Mouse (Mus musculus): Measurements from ENCODE around the gene Flna. TPM values are rescaled to one million over a fixed set of nuclear protein-coding genes. Genes with fewer than 3 reads are reported as not detected.
"Not testable (repeated sequence)": the region's sequence is repeated elsewhere in the genome, so short reads cannot be mapped to it uniquely, and the experiment has no call there.

Flna gene
- polyA plus RNA-seq, 1 experiment from 2014 or later, result 289 TPM

- peaks cover 30% of the 10 kb centered on the region for H3K36me3 ChIP-seq
- no peaks in the 10 kb centered on the region for H3K9me3 ChIP-seq
- H3K4me1 ChIP-seq, result peaks cover 14% of the 10 kb centered on the region
- no peak for ATAC-seq (ENCODE audit: insufficient number of reproducible peaks, insufficient read depth, low FRiP score, low TSS enrichment, low read depth)
- 23% methylated on average over 1 of the region's 1 CpGs for WGBS
- peak overlapping the region; percentile 93 for H3K27ac ChIP-seq
- H3K4me2 ChIP-seq, result peak overlapping the region; percentile 65
- H3K9ac ChIP-seq, result peak overlapping the region; percentile 83
- H3K4me3 ChIP-seq, result peak overlapping the region; percentile 59
- H3K27me3 ChIP-seq, result no peaks in the 10 kb centered on the region
These were observed 4.5 kb downstream of the Flna start for GRCm38 (mm10) chrX:74245107-74245506.

DNA sequence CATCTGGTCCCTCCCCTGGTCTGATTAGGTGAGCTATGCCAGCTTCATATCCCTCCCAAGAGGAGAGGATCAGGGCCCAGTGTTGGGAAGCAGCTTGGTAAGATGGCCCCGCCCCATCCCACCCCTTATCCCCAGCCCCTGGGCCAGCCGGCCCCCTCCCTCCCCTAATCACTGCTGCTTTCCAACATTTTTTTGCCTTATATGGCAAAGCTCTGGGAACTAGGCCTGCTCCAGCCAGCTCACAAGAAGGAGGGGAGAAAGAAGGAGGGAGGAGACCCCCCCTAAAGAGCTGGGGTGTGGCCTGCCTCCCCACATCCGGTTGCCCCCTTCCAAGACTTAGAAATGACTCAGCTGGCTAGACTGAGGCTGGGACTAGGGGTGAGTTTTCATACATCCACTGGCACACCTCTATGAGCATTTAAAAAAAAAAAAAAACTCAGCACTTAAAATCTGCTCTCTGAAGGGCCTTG, 5.0 kb downstream of the Flna start:
- H3K4me2 ChIP-seq, result peak overlapping the region; percentile 65
- 26% methylated on average over 2 of the region's 3 CpGs for WGBS
- peak overlapping the region; percentile 59 for H3K4me3 ChIP-seq
- peak overlapping the region; percentile 93 for H3K27ac ChIP-seq
- H3K36me3 ChIP-seq, result peaks cover 35% of the 10 kb centered on the region
- H3K9me3 ChIP-seq, result no peaks in the 10 kb centered on the region
- peak; percentile 59; the same call in 1 of the 2 replicates for ATAC-seq (ENCODE audit: insufficient number of reproducible peaks, insufficient read depth, low FRiP score, low TSS enrichment, low read depth)
- H3K27me3 ChIP-seq, result no peaks in the 10 kb centered on the region
- H3K9ac ChIP-seq, result peak overlapping the region; percentile 83
- H3K4me1 ChIP-seq, result peaks cover 11% of the 10 kb centered on the region

GRCm38 (mm10) chrX:74243807-74244206, 5.8 kb downstream of the Flna start:
- no peak overlapping the region; the same call in 1 of the 2 replicates for H3K27ac ChIP-seq

DNA sequence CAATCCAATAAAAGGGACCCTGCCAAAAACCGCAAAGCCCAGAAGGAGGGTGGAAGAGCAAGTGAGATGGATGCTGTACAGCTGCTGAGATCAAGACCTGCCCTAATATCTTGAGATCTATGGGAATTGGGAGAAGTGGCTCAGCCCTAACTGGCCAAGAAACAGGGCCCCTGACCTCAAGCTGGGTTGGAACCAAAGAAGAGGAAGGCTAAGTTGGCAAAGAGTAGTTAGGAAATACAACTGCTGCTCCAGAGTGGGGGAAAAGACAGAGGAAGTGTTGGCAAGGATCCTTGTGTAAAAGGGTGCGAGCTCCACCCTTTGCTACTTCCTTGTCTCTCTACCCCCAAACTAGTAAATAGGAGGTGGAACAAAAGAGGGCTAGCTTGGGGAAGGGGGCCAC, 6.2 kb downstream of the Flna start:
- Histone ChIP-seq H3K9ac (peak overlapping the region; percentile 61), H3K4me2 (peak overlapping the region; percentile 65), H3K27ac (no peak overlapping the region), H3K27me3 (no peaks in the 10 kb centered on the region), H3K36me3 (peaks cover 46% of the 10 kb centered on the region), H3K4me1 (peaks cover 11% of the 10 kb centered on the region), H3K9me3 (no peaks in the 10 kb centered on the region), H3K4me3 (peak overlapping the region; percentile 59)
- WGBS, result 86% methylated on average over 2 of the region's 2 CpGs
- no peak for ATAC-seq (ENCODE audit: insufficient number of reproducible peaks, insufficient read depth, low FRiP score, low TSS enrichment, low read depth)

More at GRCm38 (mm10) chrX:74243807-74244206, 5.8 kb downstream of the Flna start:
- no peak for ATAC-seq (ENCODE audit: insufficient number of reproducible peaks, insufficient read depth, low FRiP score, low TSS enrichment, low read depth)
- H3K4me1 ChIP-seq, result peaks cover 11% of the 10 kb centered on the region
- 47% methylated on average over 3 of the region's 3 CpGs for WGBS
- H3K9me3 ChIP-seq, result no peaks in the 10 kb centered on the region
- no peaks in the 10 kb centered on the region for H3K27me3 ChIP-seq
- H3K4me2 ChIP-seq, result peak overlapping the region; percentile 65
- peak overlapping the region; percentile 59 for H3K4me3 ChIP-seq
- peak overlapping the region; percentile 61 for H3K9ac ChIP-seq
- H3K36me3 ChIP-seq, result peaks cover 43% of the 10 kb centered on the region

- WGBS, result 88% methylated on average over 4 of the region's 4 CpGs
- H3K36me3 ChIP-seq, result peaks cover 71% of the 10 kb centered on the region
- ATAC-seq (ENCODE audit: insufficient number of reproducible peaks, insufficient read depth, low FRiP score, low TSS enrichment, low read depth), result no peak
These were observed 9.3 kb downstream of the Flna start for GRCm38 (mm10) chrX:74240332-74240731.

DNA sequence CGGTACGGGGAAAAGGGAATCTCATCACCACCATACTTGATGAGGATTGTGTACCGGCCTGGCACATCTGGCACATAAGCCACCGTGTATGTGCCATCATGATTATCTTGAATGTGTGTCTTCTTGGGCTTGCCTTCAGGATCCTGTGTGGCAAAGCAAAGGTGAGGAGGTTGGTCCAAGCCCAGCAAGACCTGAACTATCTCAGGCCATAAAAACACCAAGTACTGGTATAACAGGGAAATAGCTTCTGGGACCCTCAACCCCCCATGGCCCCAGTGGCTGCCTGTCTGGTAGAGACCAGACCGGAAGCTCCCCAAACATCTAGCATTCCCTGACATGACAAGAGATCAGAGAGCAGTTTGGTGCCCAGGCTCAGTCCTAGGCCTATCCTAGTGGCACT, 16.4 kb downstream of the Flna start:
- no peak overlapping the region for H3K4me3 ChIP-seq
- no peaks in the 10 kb centered on the region for H3K4me1 ChIP-seq
- H3K9me3 ChIP-seq, result no peaks in the 10 kb centered on the region
- ATAC-seq (ENCODE audit: insufficient number of reproducible peaks, insufficient read depth, low FRiP score, low TSS enrichment, low read depth), result no peak
- no peak overlapping the region for H3K4me2 ChIP-seq
- H3K36me3 ChIP-seq, result peaks cover 95% of the 10 kb centered on the region
- H3K9ac ChIP-seq, result no peak overlapping the region
- no peaks in the 10 kb centered on the region for H3K27me3 ChIP-seq
- 94% methylated on average over 5 of the region's 5 CpGs for WGBS
- H3K27ac ChIP-seq, result no peak overlapping the region

More at GRCm38 (mm10) chrX:74240332-74240731, 9.3 kb downstream of the Flna start:
- Histone ChIP-seq H3K4me2 (no peak overlapping the region), H3K4me1 (peaks cover 11% of the 10 kb centered on the region), H3K9ac (no peak overlapping the region), H3K27me3 (no peaks in the 10 kb centered on the region), H3K4me3 (no peak overlapping the region), H3K27ac (no peak overlapping the region), H3K9me3 (no peaks in the 10 kb centered on the region)

DNA sequence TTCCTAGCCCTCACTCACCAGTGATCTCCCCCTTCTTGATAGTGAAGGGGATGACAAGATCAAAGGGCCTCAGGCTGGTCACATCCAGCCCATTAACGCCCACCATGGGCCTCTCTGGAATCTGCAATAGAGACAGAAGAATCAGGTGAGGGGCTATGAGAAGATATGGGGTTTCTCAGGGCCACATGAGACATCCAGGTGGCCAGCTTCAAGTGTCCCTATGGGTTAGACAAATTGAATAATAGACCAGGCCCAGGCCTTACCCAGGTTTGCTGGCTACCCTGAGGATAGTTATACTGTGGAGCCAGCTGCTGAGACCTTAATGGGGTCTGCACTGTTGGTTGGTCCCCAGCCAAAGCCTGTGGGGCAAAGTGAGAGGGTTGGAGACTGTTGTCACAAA, 19.6 kb downstream of the Flna start:
- H3K9me3 ChIP-seq, result no peaks in the 10 kb centered on the region
- no peak overlapping the region for H3K9ac ChIP-seq
- no peak overlapping the region for H3K4me3 ChIP-seq
- H3K4me1 ChIP-seq, result no peaks in the 10 kb centered on the region
- WGBS, result 65% methylated on average over 1 of the region's 1 CpGs
- no peaks in the 10 kb centered on the region for H3K27me3 ChIP-seq
- H3K36me3 ChIP-seq, result peaks cover 99% of the 10 kb centered on the region
- ATAC-seq (ENCODE audit: insufficient number of reproducible peaks, insufficient read depth, low FRiP score, low TSS enrichment, low read depth), result no peak
- H3K4me2 ChIP-seq, result no peak overlapping the region
- H3K27ac ChIP-seq, result no peak overlapping the region

DNA sequence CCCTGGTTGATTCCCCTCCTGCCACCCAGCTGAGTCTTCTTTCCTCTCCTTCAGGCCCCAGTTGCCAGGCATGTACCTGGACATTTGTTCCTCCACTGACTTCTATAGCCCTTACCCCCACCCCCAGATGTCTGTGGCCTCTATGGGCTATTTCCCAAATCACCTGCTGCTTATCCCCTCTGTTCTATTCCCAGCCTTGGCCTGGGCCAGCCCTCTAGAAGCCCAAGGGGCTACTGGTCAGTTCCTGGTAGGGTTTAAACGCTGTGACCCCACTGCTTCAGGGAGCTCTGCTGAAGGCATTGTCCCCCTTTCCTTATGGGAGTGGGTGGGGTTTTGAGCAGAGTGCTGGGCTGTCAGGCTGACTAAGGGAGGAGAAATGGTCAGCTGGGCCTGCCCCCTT, 29.5 kb downstream of the Flna start:
- H3K27me3 ChIP-seq; H3K4me1 ChIP-seq; H3K9ac ChIP-seq; H3K4me2 ChIP-seq; H3K9me3 ChIP-seq; ATAC-seq (ENCODE audit: insufficient number of reproducible peaks, insufficient read depth, low FRiP score, low TSS enrichment, low read depth); H3K4me3 ChIP-seq: not testable (repeated sequence)
- Histone ChIP-seq H3K36me3 (peaks cover 29% of the 10 kb centered on the region), H3K27ac (0 out of 2 replicates have a peak overlapping the region, but pooled peaks have one; percentile 28)
- 55% methylated on average over 1 of the region's 1 CpGs for WGBS

DNA sequence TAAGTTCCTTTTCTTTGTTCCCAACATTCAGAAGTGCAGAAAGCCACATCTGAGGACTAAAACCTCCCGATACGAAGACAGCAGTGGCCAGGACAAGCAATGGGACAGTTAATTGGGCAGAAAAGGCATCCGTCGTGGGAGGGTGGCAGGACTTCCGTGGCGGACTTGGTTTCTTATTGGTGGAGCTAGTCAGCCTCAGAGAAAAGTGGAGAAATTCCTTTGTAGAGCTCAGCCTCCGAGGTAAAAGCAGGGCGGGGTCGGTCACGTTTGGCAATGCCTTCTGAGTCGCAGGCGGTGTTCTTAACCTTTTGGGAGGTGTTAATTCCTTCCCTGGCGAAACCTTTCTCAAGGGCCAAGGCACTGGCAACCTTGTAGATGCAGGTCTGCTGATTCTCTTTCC, 30.2 kb downstream of the Flna start:
- Histone ChIP-seq H3K9me3 (no peaks in the 10 kb centered on the region), H3K36me3 (peaks cover 23% of the 10 kb centered on the region), H3K9ac (no peak overlapping the region), H3K4me3 (no peak overlapping the region), H3K27ac (0 out of 2 replicates have a peak overlapping the region, but pooled peaks have one; percentile 28), H3K4me2 (no peak overlapping the region), H3K4me1 (no peaks in the 10 kb centered on the region), H3K27me3 (no peaks in the 10 kb centered on the region)
- 60% methylated on average over 13 of the region's 13 CpGs for WGBS
- no peak for ATAC-seq (ENCODE audit: insufficient number of reproducible peaks, insufficient read depth, low FRiP score, low TSS enrichment, low read depth)

- peaks cover 13% of the 10 kb centered on the region for H3K36me3 ChIP-seq
- ATAC-seq (ENCODE audit: insufficient number of reproducible peaks, insufficient read depth, low FRiP score, low TSS enrichment, low read depth), result no peak
- H3K4me2 ChIP-seq, result no peak overlapping the region
- no peak overlapping the region for H3K9ac ChIP-seq
- H3K9me3 ChIP-seq, result no peaks in the 10 kb centered on the region
- H3K4me3 ChIP-seq, result no peak overlapping the region
- H3K27ac ChIP-seq, result no peak overlapping the region
- 84% methylated on average over 4 of the region's 4 CpGs for WGBS
- no peaks in the 10 kb centered on the region for H3K4me1 ChIP-seq
- no peaks in the 10 kb centered on the region for H3K27me3 ChIP-seq
These were observed 31.1 kb downstream of the Flna start for GRCm38 (mm10) chrX:74218496-74218895.

GRCm38 (mm10) chrX:74203556-74203955, 46.1 kb downstream of the Flna start:
- Histone ChIP-seq H3K9ac (no peak overlapping the region), H3K4me2 (no peak overlapping the region), H3K36me3 (no peaks in the 10 kb centered on the region), H3K27me3 (no peaks in the 10 kb centered on the region), H3K4me1 (no peaks in the 10 kb centered on the region), H3K27ac (no peak overlapping the region), H3K9me3 (no peaks in the 10 kb centered on the region), H3K4me3 (no peak overlapping the region)
- WGBS, result 80% methylated on average over 2 of the region's 2 CpGs
- ATAC-seq (ENCODE audit: insufficient number of reproducible peaks, insufficient read depth, low FRiP score, low TSS enrichment, low read depth), result no peak

GRCm38 (mm10) chrX:74176959-74177358, 72.7 kb downstream of the Flna start, which contains the start of gene Tktl1:
Tktl1 (plus strand) TSS chrX:74177259.
- no peak for ATAC-seq (ENCODE audit: insufficient number of reproducible peaks, insufficient read depth, low FRiP score, low TSS enrichment, low read depth)

More at GRCm38 (mm10) chrX:74176959-74177358, 72.7 kb downstream of the Flna start, which contains the start of gene Tktl1:
- 89% methylated on average over 17 of the region's 17 CpGs for WGBS
- Histone ChIP-seq H3K27ac (no peak within 1 kb of the TSS), H3K4me3 (no peak within 1 kb of the TSS), H3K9me3 (no peaks in the 10 kb centered on the region), H3K27me3 (no peaks in the 10 kb centered on the region), H3K4me1 (no peaks in the 10 kb centered on the region), H3K4me2 (no peak within 1 kb of the TSS), H3K36me3 (no peaks in the 10 kb centered on the region), H3K9ac (no peak within 1 kb of the TSS)
